Mouse (Mus musculus) ES-E14 (cell line): ENCODE results near the gene Prkcz. TPM values are rescaled to one million over a fixed set of nuclear protein-coding genes. Genes with fewer than 3 reads are reported as not detected.

Experiments
- DNase-seq: peaks from one replicate; pipeline ENCODE4 v3.0.0-alpha.2; 2013; ENCODE audit warnings: low read depth, low spot score
- H3K27ac ChIP-seq: 2 replicates; pipeline ENCODE4 v1.5.1; 2012; ENCODE audit warnings: low read depth, mild to moderate bottlenecking, low read length, moderate library complexity, mixed read lengths; ENCODE audit not compliant: poor library complexity, insufficient read depth, severe bottlenecking
- H3K36me3 ChIP-seq: 2 replicates; pipeline ENCODE4 v1.6.1; 2012; ENCODE audit warnings: mild to moderate bottlenecking, low read length, moderate library complexity, mixed read lengths; ENCODE audit not compliant: control insufficient read depth, poor library complexity, insufficient read depth, severe bottlenecking
- H3K4me1 ChIP-seq, 2 experiments: fragments of 150-350 bp in 1 of 2; sonication (generic) in 1 of 2; 2 replicates each; pipeline ENCODE4 v1.6.1; 2012; ENCODE audit warnings: low read length in 2 of 2, mild to moderate bottlenecking in 1 of 2, mixed read lengths in 1 of 2; ENCODE audit not compliant: control insufficient read depth in 2 of 2, insufficient read depth in 2 of 2, poor library complexity in 1 of 2
- H3K4me3 ChIP-seq, 2 experiments: fragments of 150-350 bp in 1 of 2; sonication (generic) in 1 of 2; 2 replicates each; pipeline ENCODE4 v1.5.1; 2012; ENCODE audit warnings: low read length in 2 of 2, low read depth in 1 of 2, mild to moderate bottlenecking in 1 of 2, mixed read lengths in 1 of 2; ENCODE audit not compliant: insufficient read depth in 1 of 2, poor library complexity in 1 of 2, severe bottlenecking in 1 of 2
- H3K9ac ChIP-seq: 2 replicates; pipeline ENCODE4 v1.6.1; 2012; ENCODE audit warnings: low read depth, mild to moderate bottlenecking, low read length, mixed read lengths; ENCODE audit not compliant: poor library complexity, insufficient read depth, severe bottlenecking
- H3K9me3 ChIP-seq: fragments of 150-350 bp; sonication (generic); 2 replicates; pipeline ENCODE4 v1.6.1; 2012; ENCODE audit warnings: low read depth, mild to moderate bottlenecking, low read length; ENCODE audit not compliant: control insufficient read depth, insufficient read depth
- CHD2 ChIP-seq: IDR thresholded peaks from 2 replicates; pipeline ENCODE4 v1.6.1; 2014; ENCODE audit warnings: mild to moderate bottlenecking, low read depth, low read length, inconsistent platforms
- HCFC1 ChIP-seq: IDR thresholded peaks from 2 replicates; pipeline ENCODE4 v1.6.1; 2012; ENCODE audit warnings: low read length, inconsistent platforms, borderline replicate concordance; ENCODE audit not compliant: insufficient read depth
- MAFK ChIP-seq: IDR thresholded peaks from 2 replicates; pipeline ENCODE4 v1.6.1; 2014; ENCODE audit warnings: mild to moderate bottlenecking, low read depth, low read length, inconsistent platforms; ENCODE audit not compliant: insufficient read depth
- ZC3H11A ChIP-seq: IDR thresholded peaks from 2 replicates; pipeline ENCODE4 v1.6.1; 2012; ENCODE audit warnings: low read depth, mild to moderate bottlenecking, inconsistent platforms, low read length, borderline replicate concordance
- ZNF384 ChIP-seq: IDR thresholded peaks from 2 replicates; pipeline ENCODE4 v1.6.1; 2012; ENCODE audit warnings: low read depth, low read length, inconsistent platforms
- in situ Hi-C, 2 experiments: fragments of 600-800 bp; cut with MboI; formaldehyde crosslinking; loops; one replicate each; pipeline ENCODE4 v1.15.1; 2025; ENCODE audit warnings: low sequenced_read_pairs in 2 of 2, inconsistent platforms in 1 of 2; ENCODE audit not compliant: unreplicated experiment in 2 of 2
- total RNA-seq: library from RNA; depleted of rRNA; stranded (reverse); fragments of 300-350 nt; gene quantifications from 2 replicates; pipeline ENCODE4 v1.2.3, GENCODE M21; 2012

Gene Prkcz
- total RNA-seq, 1 experiment = 17.0 TPM

GRCm38 (mm10) chr4:155267047-155267543, 94.1 kb downstream of the Prkcz start:
- TF ChIP-seq CHD2 (no peak), HCFC1 (no peak), ZNF384 (no peak), MAFK (no peak), ZC3H11A (no peak)
- in situ Hi-C loops = no loop called here
- H3K9me3 ChIP-seq = no peaks in the 10 kb centered on the region
- no peak overlapping the region for H3K27ac ChIP-seq
- no peak overlapping the region for H3K4me3 ChIP-seq
- H3K36me3 ChIP-seq = no peaks in the 10 kb centered on the region
- peaks cover 0 to 8% of the 10 kb centered on the region in 2 experiments; a peak in 2 of 4 replicates for H3K4me1 ChIP-seq
- DNase-seq = no peak
- H3K9ac ChIP-seq = no peak overlapping the region

- no peak for DNase-seq
- H3K4me3 ChIP-seq = no peak overlapping the region
- H3K9ac ChIP-seq = no peak overlapping the region
- H3K27ac ChIP-seq = no peak overlapping the region
- peaks cover 0 to 8% of the 10 kb centered on the region in 2 experiments; a peak in 2 of 4 replicates for H3K4me1 ChIP-seq
- in situ Hi-C loops = no loop called here
- H3K36me3 ChIP-seq = peaks cover 3% of the 10 kb centered on the region; the same call in 1 of the 2 replicates
- TF ChIP-seq HCFC1 (no peak), ZC3H11A (no peak), ZNF384 (no peak), MAFK (no peak), CHD2 (no peak)
- H3K9me3 ChIP-seq = no peaks in the 10 kb centered on the region
These were observed 96.4 kb downstream of the Prkcz start for GRCm38 (mm10) chr4:155264521-155265321.

DNA sequence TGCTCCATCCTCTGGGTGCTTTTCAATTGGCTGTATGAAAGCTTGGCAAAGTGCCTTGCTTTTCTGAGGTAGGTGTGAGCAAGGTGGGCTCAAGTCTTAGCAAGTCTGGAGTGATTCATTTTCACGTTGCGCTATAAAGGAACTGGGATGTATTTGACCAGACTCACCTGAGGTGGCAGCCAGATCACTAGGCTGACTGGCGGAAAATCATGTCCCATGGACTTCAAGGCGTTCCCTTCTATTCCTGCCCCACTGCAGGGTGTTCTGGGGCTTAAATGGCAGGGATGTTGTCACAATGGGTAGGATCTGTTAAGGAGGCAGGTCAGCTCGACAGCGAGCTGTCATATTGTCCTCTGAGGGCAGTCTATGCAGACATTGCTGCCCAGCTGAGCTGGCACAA, 108.9 kb downstream of the Prkcz start:
- H3K9me3 ChIP-seq = no peaks in the 10 kb centered on the region
- H3K27ac ChIP-seq = no peak overlapping the region
- H3K36me3 ChIP-seq = peaks cover 8% of the 10 kb centered on the region; the same call in 1 of the 2 replicates
- in situ Hi-C loops = no loop called here
- no peak for TF ChIP-seq CHD2
- no peak for DNase-seq
- H3K9ac ChIP-seq = no peak overlapping the region
- peaks cover 3 to 6% of the 10 kb centered on the region in 2 experiments; a peak in 2 of 4 replicates for H3K4me1 ChIP-seq
- no peak overlapping the region for H3K4me3 ChIP-seq

- Histone ChIP-seq H3K9me3 (no peaks in the 10 kb centered on the region), H3K4me3 (peak overlapping the region in 1 of 2 experiments; percentile 94; a peak in 2 of 4 replicates), H3K27ac (no peak overlapping the region), H3K4me1 (peaks cover 5 to 10% of the 10 kb centered on the region in 2 experiments; a peak in 2 of 4 replicates), H3K9ac (peak overlapping the region; percentile 40; the same call in 1 of the 2 replicates), H3K36me3 (peaks cover 5% of the 10 kb centered on the region; the same call in 1 of the 2 replicates)
- TF ChIP-seq MAFK = no peak
- TF ChIP-seq ZNF384 = no peak
- no peak for TF ChIP-seq ZC3H11A
- no peak for TF ChIP-seq HCFC1
- TF ChIP-seq CHD2 = no peak
- in situ Hi-C loops = no loop called here
- no peak for DNase-seq
These were observed 110.0 kb downstream of the Prkcz start for GRCm38 (mm10) chr4:155251147-155251546.
